Mouse (Mus musculus) CH12F3 (cell line): ENCODE measurements around the gene Scimp.

Experiments
- in situ Hi-C: fragments of 300-500 bp; cut with MboI; formaldehyde crosslinking; loops from 2 replicates; pipeline ENCODE4 v1.14.3; 2020; ENCODE audit warnings: low sequenced_read_pairs

The Scimp gene

DNA sequence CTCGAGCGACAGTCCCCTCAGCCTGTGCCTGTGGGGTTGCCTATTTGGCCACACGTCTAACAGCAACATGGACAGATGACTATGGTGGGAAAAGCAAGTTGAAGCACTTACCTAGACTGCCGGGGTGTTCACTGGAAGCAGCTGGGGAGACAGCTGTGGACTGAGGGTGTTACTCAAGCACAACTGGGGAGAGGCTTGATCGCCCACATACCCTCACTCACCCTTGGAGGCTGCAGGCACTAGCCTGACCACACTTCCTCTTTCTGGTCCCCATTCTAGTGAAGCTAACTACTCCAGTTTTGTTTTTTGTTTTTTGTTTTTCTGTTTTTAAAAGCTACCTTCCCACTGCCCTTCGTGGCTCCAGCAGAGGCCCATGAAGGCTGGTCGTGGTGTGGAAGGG, at the start of gene Scimp:
TSS of gene Scimp (minus strand) at position 222 of the 400 bp plus-strand sequence.
- in situ Hi-C loops: no loop called here

DNA sequence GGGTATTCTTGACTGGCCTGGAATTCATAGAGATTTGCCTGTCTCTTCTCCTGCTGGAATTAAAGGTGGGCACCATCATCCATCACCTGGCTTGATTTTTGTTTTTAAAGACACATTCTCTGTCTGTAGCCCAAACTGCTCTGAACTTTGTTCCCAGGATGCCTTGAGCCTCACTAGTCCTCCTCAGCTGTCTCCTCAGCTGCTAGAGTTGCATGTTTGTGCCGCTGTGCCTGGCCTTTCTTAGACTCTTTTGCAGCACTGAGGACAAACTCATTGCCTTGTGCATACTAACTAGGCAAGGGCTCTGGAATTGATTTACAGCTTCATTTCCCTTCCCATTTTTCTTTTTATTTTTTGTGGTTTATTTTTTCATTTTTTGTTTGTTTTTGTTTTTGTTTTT, 48.0 kb upstream of the Scimp start:
- in situ Hi-C loops: no loop called here

DNA sequence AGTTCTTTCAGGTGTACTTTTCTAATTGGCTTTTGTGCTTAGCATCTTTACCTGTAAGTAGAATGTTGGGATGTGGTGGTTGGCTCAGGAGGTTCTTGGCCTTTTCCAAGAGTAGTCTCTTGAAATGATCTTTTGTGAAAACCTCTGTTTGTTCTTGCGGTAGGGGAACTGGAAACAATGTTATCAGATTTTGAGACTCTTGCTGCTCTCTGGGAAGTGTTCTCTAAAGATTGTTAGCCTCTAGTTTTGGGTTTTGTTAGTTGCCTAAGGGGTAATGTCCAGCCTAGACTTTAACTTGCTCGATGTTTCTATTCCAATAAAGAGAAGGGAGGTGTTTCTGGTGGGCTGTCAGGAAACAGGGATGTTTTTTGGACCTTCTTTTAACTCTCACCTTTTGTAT, 33.6 kb upstream of the Scimp start:
- in situ Hi-C loops: no loop called here

DNA sequence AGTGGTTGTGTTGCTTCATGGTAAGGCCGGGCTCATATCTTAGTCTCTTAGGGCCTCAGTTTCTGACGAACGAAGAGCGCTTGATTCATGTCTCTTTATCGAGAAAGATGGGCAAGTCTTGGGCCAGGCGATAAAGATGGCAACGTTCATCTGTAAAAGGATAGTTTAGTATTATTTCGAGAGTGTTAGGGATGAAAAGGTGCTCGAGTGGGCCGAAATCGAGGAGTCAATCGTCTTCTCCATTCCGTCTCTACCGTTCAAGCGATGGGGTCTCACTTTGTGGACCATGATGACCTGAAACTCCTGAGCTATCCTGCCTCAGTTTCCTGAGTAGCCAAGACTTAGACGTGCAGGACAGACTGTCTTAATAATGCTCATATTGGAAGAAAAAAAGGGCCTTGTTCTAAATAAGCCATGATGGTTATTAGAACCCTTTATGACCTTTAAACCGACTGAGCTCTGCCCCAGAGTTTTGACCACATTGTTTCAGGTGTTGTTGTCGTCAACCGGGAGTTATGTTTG, 33.1 kb upstream of the Scimp start:
- in situ Hi-C loops: no loop called here

DNA sequence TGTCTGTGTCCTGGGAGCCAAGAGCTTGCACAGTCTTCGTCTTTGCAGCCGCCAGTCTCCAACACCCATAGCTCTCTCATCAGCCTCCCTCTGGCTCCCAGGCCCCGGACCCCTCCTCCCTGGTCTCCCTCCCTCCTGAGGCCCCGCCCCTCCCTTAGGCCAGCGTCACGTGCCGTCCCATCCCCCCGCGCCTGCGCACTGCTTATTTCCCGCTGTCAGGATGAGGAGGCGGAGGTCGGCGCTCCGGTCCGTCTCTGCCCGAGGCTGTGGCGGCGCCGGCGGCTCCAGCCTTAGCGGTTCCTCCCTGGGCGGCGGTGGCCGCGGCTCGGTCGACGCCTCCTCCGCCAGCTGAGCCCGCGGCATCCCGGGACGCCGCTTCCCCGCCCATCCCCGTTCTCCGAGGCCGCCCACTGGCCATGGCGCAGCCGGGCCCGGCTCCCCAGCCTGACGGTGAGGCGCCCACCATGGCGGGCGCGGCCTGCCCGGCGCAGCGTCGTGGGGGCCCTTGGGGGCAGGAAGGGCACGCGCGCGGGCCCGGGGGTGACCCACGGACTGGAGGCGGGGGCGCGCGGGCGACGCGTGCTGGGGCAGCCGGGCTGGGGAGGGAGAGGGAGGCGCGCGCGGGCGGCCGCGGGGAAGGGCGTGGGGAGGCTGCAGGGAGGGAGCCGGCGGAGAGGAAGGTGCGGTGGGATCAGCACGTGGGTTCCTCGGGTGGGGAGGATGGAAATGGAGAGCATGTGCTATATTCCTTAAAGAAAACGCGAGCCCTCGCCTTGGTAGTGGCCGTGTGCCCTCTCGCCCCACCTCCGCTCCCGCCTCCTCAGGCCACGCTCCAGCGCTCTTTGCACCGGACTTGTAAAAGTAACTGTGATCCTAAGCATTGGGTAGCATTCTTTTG, 32.4 kb upstream of the Scimp start, which contains the start of gene Rabep1:
TSS of gene Rabep1 (plus strand) at position 220 of the 898 bp plus-strand sequence.
- in situ Hi-C loops: no loop called here

DNA sequence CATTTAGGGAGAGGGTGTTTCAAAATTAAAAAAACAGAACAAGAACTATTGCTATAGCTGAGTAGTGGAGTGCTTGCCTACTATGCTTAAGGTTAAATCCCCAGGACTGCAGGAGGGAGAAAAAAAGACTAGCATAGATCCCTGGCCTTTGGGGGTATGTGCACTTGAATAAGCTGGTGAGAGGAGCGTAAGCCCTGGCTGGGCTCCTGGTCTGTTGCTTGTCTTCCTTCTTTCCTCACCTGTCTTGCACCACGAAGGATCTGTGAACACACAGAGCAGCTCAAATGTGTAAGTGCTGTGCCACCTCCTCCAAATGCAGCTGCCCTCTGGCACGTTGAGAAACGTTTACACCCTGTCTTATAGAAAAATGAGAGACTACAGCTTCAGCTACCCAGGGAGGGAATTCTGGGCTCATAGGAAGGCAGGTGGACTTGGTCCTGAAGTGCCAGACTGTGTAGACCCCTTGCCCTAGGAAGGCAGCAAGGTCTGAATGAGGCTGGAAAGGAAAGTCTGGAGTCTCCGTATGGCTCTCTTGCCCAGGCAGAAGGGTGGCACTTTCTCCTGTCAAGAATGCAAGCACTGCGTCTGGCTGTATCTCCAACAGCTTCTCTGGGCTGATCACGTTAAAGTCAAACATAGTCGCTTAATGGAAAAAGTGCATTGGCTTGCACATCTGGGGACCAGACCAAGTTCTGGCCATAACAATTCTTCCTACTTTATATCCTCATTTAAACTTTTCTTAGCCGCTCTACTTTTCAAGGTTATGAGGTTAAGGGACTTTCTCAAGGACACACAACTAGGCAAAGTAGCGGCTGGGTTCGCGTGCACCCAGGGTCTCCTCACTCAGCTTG, 31.5 kb upstream of the Scimp start:
- in situ Hi-C loops: no loop called here

DNA sequence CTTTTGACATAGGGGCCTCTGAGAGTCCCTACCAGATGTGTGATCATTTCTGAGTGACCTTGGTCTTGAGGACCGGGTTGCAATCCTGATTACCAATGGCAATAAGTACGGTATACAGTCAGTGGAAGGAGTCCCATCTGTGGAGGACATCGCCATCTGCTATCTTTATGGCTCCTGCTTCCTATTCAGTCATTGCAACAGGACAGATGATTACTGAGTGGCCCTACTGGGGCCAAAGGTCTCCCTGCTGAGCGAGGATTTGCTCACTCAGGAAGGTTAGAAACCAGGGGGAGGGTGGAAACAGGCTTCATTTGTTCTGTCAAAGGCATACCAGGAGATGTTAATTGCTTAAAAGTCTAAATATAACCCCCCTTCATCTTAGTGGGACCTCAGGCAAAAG, 30.6 kb upstream of the Scimp start:
- in situ Hi-C loops: no loop called here

DNA sequence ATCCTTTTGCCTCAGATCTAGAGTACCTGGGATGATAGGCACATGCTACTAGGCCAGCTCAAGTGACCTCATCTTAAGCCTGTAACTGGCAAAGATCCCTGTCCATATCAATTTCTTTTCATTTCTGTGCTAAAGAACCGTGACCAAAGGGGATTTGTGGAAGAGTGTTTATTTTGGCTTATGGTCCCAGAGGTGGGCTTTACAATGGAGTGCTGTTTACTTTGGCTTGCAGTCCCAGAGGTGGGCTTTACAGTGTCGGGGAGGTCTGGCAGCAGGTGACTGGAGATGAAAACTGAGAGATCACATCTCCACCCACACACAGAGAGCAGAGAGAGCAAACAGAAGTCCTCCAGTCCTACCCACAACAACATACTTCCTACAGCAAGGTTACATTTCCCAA, 26.2 kb upstream of the Scimp start:
- in situ Hi-C loops: no loop called here

DNA sequence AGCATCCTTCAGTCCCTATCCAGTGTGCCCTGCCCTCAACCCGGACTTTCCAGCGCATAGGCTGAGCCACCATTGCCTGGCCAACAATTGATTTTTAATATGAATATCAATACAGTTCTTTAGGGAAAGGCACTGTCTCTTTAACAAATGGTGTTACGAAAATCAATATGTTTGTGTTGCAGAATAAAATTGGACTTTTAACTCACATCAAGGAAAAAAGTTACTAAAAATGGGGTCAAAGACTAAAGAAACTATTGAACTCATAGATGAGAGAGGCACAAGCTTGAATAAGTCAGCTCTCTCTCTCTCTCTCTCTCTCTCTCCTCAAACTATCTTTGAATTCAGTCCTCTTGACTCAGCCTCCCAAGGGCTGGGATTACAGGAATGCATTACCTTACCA, 24.6 kb upstream of the Scimp start:
- in situ Hi-C loops: no loop called here

DNA sequence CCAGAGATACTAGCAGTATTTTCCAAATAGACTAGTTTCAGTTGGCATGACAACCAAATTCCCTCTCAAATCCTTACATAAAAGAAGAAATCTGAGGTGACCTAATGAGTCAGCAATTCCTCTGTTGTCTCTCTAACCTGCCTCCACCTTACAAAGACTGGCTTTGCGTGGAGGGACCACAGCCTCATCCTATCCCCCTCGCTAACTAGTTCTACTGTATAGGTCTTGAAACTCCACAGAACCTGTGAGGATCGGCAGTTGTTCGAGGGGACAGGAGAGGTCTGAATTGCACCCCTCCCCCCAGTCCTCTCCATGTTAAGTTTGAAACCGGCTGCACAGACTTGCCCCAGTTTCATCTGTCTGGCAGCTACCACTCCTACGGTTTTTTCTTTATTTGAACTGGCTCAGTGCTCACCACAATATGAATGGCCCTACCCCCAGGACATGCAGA, 23.0 kb upstream of the Scimp start:
- in situ Hi-C loops: no loop called here

DNA sequence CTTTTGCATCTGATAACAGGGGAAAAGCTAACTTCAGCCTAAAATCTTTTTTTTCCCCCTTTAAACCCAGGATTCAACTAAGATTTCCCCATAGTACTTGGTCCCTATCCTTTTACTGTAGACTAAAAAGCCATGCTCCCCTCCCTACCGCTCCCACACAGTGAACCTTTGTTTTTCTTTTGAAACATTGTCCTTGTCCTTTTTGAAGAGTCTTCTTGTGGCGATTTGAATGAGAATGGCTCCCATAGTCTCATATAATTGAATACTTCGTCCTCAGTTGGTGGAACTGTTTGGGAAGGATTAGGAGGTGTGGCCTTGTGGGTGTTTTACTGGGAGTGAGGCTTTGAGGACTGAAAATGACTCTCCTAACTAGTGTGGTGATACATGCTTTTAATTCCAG, 21.4 kb upstream of the Scimp start:
- in situ Hi-C loops: no loop called here

DNA sequence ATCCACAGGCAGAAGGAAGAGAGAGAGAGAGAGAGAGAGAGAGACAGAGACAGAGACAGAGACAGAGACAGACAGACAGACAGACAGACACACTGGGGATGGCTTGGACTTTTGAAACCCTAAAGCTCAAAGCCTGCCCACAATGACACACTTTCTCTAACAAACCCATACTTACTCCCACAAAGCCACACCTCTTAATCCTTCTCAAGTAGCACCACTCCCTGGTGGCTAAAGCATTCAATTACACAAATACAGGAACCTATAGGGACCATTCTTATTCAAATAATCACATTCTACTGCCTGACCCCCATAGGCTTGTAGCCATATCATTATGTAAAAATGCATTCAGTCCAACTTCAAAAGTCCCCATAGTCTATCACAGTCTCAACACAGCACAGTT, 21.0 kb upstream of the Scimp start:
- in situ Hi-C loops: no loop called here

DNA sequence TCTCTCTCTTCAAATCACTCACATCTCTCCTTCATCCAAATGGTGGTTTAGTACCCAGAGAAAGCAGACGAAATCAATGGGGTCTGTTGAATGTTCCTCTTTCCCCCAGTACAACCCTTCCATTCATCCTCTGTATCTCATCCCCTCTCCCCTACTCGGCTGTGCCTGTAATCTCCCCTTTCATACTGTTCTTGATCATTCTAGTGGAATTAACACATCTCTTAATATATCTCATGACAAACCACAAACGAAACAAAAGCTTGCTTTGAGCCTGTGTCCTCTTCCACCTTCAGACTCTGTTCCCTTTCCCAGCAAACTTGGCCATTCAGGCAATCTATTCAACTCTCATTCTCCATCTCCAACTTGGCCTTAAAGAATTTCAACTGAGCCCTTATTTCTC, 18.8 kb upstream of the Scimp start:
- in situ Hi-C loops: no loop called here

DNA sequence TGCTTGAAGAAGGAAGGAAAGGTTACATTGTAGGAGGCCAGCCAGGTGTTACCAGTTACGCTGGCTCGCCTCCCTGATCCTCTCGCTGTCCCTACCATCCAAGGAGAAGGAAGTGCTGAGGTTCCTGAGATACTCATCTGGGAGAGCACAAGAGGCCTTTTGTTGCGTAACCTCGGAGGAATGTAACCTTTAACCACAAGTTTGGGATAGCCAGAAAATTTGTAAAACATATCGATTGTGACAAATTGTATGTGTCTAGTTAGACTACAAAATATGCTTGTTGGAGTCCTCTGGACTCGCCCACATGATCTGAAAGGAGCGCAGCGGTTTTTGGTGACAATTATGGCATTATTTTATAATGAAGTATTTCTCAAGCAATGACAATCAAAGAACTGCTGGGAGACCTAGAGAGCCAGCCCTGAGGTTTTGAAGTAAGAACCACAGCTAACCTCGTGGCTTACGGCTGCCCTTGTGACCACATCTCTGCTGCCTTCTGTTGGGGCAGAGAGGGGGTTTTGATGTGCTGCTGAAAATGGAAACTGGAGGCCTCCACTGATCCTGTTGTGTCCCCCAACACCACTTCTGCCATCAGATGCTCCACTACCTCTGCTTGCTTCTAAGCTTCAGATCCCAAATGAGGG, 16.7 kb upstream of the Scimp start:
- in situ Hi-C loops: no loop called here

DNA sequence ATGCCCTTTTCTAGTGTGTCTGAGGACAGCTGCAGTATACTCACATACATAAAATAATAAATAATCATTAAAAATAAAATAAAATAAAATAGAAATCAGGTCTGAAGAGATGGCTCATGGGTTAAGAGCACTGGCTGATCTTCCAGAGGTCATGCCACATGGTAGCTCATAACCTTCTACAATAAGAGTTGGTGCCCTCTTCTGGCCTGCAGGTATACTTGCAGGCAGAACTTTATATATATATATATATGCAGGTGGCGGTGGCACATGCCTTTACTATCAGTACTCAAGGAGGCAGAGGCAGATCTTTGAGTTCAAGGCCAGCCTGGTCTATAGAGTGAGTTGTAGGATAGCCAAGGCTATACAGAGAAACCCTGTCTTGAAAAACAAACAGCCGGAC, 13.8 kb upstream of the Scimp start:
- in situ Hi-C loops: no loop called here

DNA sequence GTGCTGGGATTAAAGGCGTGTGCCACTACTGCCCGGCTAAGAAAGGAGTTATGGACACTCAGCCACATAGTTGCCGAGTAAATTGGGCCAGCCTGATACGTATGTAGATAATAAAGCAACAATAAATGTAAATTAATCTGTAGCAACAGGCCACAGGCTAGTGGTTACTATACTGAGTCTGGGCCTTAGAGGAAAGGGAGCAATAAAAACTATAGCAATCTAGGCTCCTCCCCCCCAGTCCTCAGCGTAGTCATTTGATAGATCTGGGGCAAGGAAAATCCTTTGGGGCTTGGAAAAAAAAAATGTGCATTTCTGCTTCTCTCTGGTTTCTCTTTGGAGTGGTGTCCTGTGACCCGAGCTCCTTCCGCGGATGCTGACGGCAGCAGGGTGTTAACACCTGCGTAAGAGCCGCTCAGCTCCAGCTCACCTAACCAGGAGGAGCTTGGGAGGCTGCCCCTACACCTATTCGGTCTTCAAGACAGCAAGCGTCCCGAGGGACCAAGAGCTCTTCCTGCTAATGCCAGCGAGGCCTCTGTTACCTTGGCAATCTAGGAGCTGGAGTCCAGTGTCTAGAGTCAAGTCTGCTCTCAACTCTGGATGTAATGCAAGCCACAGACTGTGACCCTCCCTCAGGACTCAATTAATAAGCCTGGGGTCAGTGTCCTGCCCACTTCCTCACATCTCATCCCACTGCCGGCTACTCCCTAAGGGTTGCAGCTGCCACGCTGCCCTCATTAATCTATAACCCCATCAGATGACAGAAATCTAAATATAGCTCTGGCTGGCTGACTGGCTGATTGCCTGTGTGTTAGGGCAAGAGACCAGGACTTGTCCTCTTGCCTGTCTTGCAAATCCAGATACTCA, 9.6 kb upstream of the Scimp start:
- in situ Hi-C loops: loop anchor here (5.0 kb wide), 1 partner anchor 45 kb away; no protein-coding TSS in a partner anchor

DNA sequence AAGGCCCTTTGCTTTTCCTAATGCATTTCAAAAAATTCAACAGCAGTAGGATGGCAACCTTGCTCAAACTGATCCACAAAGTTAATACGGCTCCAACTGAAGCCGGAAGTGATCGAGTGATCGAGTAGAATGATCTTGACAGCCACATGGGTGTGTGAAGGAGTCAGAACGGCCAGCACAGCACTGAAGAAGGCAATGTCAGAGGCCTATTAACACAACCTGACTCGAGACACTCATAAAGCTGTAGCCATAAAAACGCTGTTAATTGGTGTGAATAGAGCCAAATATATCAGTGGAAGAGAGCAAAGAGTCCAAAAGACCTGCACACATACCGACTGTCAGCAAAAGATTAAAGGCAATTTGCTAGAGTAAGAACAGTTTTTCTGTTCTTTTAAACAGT, 7.7 kb upstream of the Scimp start:
- in situ Hi-C loops: loop anchor here (5.0 kb wide), 1 partner anchor 43 kb away; no protein-coding TSS in a partner anchor

DNA sequence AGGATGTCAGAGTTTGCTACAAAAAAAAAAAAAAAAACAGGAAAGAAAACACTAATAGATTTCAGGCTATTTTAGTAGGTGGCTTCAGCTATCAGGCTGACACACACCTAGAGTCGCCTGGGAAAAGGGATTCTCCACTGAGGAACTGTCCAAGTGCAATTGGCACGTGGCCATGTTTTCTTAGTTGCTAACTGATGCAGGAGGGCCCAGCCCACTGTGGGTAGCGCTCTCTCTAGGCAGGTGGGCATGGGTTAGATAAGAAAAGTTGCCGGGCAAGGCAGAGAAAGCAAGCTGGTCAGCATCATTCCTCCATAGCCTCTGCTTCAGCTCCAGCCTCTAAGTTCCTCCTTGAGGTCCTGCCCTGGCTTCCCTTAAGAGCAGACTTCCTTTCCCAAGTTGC, 4.4 kb upstream of the Scimp start:
- in situ Hi-C loops: no loop called here

DNA sequence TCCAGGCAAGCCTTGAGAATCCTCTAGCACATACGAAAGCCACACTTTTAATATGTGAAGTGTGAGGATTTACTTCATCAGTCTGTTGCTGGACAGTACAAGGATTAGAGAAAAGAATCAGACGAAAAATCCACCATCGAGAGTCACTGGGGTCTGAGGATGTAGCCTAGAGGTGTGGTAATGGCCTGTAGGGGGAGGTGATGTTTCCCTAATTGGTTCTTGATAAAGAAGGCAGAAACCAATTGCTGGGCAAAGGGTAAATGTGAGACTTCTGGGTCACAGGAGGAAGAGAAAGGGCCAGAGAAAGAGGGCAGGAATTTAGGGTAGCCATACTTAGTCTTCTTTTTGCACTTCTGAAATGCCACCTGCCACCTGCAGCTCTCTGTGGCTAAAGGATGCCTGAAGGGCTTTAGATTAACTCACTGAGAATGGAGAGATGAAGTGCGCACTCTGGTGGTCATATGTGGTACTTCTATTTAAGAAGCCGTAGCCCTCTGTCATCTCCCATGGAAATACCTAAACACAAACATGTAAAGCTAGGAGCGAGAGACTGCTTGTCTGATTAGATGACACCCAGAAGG, 3.2 kb upstream of the Scimp start:
- in situ Hi-C loops: no loop called here

DNA sequence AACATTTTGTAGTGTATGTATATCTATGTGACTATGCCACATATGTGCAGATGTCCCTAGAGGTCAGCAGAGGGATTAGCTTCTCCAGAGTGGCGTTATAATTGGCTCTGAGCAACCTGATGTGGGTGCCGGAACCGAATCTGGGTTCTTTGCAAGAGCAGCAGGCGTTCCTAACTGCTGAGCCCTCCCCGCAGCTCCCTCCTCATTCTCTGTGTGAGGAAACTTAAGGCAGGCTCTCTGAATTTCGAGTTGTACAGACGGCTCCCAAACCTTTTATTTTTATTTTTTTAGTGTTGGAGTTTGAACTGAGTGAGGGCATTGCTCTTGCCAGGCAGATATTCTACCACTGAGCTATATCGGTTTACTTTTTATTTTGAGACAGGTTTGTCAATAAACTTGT, 2.7 kb upstream of the Scimp start:
- in situ Hi-C loops: no loop called here
